Mouse (Mus musculus) intestine, postnatal 0 days (tissue): Measurements from ENCODE around the gene Zbtb5. TPM values are rescaled to one million over a fixed set of nuclear protein-coding genes. Genes with fewer than 3 reads are reported as not detected.

Source experiments
- ATAC-seq: fragments of 200-750 bp; cut with Nextera tagmentation; 2 replicates; pipeline ENCODE4 v1.8.0; 2017; ENCODE audit warnings: mild to moderate bottlenecking, moderate TSS enrichment, moderate library complexity
- H3K27ac ChIP-seq: fragments of 300-500 bp; sonication (generic); 2 replicates; pipeline ENCODE4 v1.5.1; 2014; ENCODE audit warnings: mild to moderate bottlenecking, low read depth, low read length, moderate library complexity
- H3K27me3 ChIP-seq: fragments of 300-500 bp; sonication (generic); replicated peaks from 2 replicates; pipeline ENCODE4 v1.6.1; 2014; ENCODE audit warnings: low read length, mixed read lengths; ENCODE audit not compliant: control insufficient read depth, insufficient read depth
- H3K36me3 ChIP-seq: fragments of 300-500 bp; sonication (generic); 2 replicates; pipeline ENCODE4 v1.6.1; 2014; ENCODE audit warnings: mild to moderate bottlenecking, moderate library complexity; ENCODE audit not compliant: control insufficient read depth, insufficient read depth
- H3K4me1 ChIP-seq: fragments of 300-500 bp; sonication (generic); replicated peaks from 2 replicates; pipeline ENCODE4 v1.6.1; 2014; ENCODE audit warnings: antibody characterized with exemption, low read length, mixed read lengths; ENCODE audit not compliant: control insufficient read depth, insufficient read depth
- H3K4me2 ChIP-seq: fragments of 300-500 bp; sonication (generic); replicated peaks from 2 replicates; pipeline ENCODE4 v1.6.1; 2014; ENCODE audit warnings: low read depth, mild to moderate bottlenecking, moderate library complexity
- H3K4me3 ChIP-seq: fragments of 300-500 bp; sonication (generic); 2 replicates; pipeline ENCODE4 v1.5.1; 2014; ENCODE audit warnings: low read depth, low read length
- H3K9ac ChIP-seq: fragments of 300-500 bp; sonication (generic); 2 replicates; pipeline ENCODE4 v1.6.1; 2014; ENCODE audit warnings: mild to moderate bottlenecking, low read depth, low read length
- H3K9me3 ChIP-seq: fragments of 300-500 bp; sonication (generic); 2 replicates; pipeline ENCODE4 v1.6.1; 2016; ENCODE audit warnings: mixed run types; ENCODE audit not compliant: control insufficient read depth
- CTCF ChIP-seq: sonication (generic); IDR thresholded peaks from 2 replicates; pipeline ENCODE4 v1.5.1; 2016; ENCODE audit warnings: low read depth, mild to moderate bottlenecking, control low read depth, antibody characterized with exemption, moderate library complexity
- WGBS: fragments of 180-500 bp; shearing (Covaris S2); extraction: QIAGEN DNeasy Blood & Tissue Kit; methylation state at CpG from one replicate; pipeline ENCODE4 v1.1.7; 2014; 5-methylcytosine and 5-hydroxymethylcytosine counted together
- polyA plus RNA-seq: library from polyadenylated mRNA; unstranded; fragments of >200 nt; fragmentation: Nextera tagmentation; extraction: Ambion mirVana; gene quantifications from 2 replicates; pipeline ENCODE4 v1.2.1, GENCODE M21; 2015

The Zbtb5 gene
- polyA plus RNA-seq, 1 experiment from 2014 or later: 8.5 TPM

DNA sequence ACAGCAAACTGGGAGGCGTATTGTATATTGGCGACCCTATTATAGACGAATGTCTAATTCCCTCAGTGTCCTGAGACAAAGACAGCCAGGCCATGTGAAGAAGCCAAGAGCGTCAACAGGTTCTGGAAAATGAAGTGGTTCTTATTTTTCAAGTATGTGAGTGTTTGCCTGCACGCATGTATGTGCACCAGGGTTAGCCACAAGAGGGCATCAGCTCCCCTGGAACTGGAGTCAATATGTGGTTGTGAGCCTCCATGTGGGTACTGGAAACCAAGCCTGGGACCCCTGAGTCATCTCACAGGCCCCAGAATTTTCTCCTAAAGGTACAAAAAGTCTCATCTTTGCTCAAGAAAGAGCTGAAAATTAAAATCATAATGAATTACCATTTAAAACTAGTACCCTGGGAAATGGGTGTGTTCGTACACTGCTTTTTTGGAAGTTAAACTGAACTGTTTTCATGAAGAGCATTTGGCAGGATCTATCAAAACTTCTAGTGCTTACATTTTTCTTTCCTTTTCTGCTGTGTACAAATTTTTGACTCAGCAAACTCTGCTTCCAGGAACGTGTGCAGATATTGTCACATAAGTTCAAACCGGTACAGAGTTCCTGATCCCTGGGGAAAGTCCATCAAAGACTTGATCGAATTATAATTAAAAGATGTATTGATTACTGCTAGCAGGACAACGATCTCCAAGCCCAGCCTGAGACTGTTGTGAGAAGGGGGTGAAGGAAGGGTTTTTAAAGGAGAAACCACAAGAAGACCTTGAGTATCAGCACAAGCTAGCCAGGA lies 35.1 kb downstream of the Zbtb5 start:
- peak; percentile 23; the same call in 1 of the 2 replicates for TF ChIP-seq CTCF
- 85% methylated on average over 10 of the region's 10 CpGs for WGBS
- Histone ChIP-seq H3K27me3 (no peaks in the 10 kb centered on the region), H3K4me2 (no peak overlapping the region), H3K4me1 (peaks cover 5% of the 10 kb centered on the region; the same call in 1 of the 2 replicates), H3K36me3 (no peaks in the 10 kb centered on the region), H3K27ac (no peak overlapping the region), H3K9ac (no peak overlapping the region), H3K4me3 (no peak overlapping the region), H3K9me3 (no peaks in the 10 kb centered on the region)
- ATAC-seq: no peak

DNA sequence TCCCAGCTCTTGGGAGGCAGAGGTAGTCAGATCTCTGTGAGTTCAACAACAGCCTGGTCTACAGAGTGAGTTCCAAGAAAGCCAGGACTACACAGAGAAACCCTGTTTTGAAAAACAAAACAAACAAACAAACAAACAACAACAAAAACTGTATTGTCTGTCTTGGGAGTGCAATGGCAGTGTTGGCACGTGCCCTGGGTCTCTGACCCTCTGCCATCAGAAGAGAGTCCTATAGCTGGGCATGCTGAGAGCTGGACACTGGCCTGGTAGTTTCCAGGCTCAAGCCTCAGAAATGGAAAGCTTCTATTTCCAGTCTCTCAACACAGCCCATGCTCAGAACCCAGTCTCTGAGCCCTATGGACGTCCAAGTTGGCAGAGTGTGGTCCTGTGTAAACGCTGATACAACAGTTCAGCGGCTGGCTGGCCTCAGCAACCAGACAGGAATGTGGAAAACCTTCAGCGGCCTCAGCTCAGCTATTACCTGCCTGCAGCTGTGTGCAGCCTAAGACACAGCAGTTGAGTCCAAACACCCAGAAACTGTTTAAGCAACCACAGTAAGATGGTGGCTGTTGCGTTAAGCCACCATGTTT lies 36.1 kb downstream of the Zbtb5 start:
- no peak for ATAC-seq
- WGBS: 57% methylated on average over 6 of the region's 6 CpGs
- H3K4me1 ChIP-seq: no peaks in the 10 kb centered on the region; the same call in 1 of the 2 replicates
- H3K27me3 ChIP-seq: no peaks in the 10 kb centered on the region
- H3K9me3 ChIP-seq: no peaks in the 10 kb centered on the region
- TF ChIP-seq CTCF: no peak
- H3K27ac ChIP-seq: no peak overlapping the region
- H3K36me3 ChIP-seq: no peaks in the 10 kb centered on the region
- no peak overlapping the region for H3K9ac ChIP-seq
- H3K4me3 ChIP-seq: no peak overlapping the region
- no peak overlapping the region for H3K4me2 ChIP-seq

DNA sequence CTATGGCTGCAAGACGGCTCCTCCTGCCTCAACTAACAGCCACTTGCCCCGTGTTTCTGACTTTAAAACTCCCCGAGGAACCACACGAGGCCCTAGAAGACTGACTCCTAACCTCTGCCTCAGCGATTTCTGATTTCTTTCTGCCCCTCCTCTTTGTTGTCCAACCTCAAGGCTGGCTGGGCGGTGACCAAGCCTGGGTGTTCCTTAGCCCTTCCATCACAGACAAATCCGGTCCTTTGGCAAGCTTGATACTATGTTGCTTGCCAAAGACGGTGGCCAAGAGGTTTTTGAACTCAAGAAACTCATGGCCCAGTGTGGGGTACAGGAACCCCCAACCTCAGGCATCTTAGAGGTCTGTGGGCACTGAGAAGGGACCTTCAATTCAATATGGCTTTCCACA lies 37.9 kb downstream of the Zbtb5 start:
- no peak overlapping the region for H3K4me2 ChIP-seq
- no peak overlapping the region for H3K4me3 ChIP-seq
- ATAC-seq: no peak
- H3K4me1 ChIP-seq: no peaks in the 10 kb centered on the region; the same call in 1 of the 2 replicates
- H3K9me3 ChIP-seq: no peaks in the 10 kb centered on the region
- no peaks in the 10 kb centered on the region for H3K36me3 ChIP-seq
- H3K9ac ChIP-seq: no peak overlapping the region
- H3K27ac ChIP-seq: no peak overlapping the region
- 81% methylated on average over 8 of the region's 8 CpGs for WGBS
- no peak for TF ChIP-seq CTCF
- H3K27me3 ChIP-seq: no peaks in the 10 kb centered on the region

DNA sequence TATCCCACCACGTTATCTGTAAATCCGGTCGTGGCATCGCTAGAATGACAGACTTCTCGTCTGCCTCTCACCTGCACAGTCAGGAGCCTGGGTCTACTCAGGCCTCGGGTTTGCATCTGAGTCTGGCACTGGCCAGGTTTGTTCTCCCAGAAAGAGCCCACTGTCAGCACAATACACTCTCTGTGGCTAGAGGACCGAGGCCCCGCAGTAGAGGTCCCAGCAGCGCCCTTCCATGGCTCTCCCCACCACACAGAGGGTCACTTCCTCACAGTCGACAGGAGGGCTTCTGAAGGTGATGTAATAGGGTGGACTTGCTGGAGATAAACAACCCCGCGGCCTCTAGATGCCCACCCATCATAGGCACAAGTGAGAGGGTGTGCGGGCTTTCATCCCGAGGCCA lies 38.3 kb downstream of the Zbtb5 start:
- TF ChIP-seq CTCF: no peak
- no peak overlapping the region for H3K4me3 ChIP-seq
- no peaks in the 10 kb centered on the region for H3K36me3 ChIP-seq
- peak overlapping the region; percentile 52 for H3K4me2 ChIP-seq
- no peak overlapping the region for H3K27ac ChIP-seq
- ATAC-seq: no peak; the same call in 1 of the 2 replicates
- WGBS: 47% methylated on average over 14 of the region's 14 CpGs
- no peak overlapping the region for H3K9ac ChIP-seq
- no peaks in the 10 kb centered on the region; the same call in 1 of the 2 replicates for H3K4me1 ChIP-seq
- H3K9me3 ChIP-seq: no peaks in the 10 kb centered on the region
- H3K27me3 ChIP-seq: no peaks in the 10 kb centered on the region

DNA sequence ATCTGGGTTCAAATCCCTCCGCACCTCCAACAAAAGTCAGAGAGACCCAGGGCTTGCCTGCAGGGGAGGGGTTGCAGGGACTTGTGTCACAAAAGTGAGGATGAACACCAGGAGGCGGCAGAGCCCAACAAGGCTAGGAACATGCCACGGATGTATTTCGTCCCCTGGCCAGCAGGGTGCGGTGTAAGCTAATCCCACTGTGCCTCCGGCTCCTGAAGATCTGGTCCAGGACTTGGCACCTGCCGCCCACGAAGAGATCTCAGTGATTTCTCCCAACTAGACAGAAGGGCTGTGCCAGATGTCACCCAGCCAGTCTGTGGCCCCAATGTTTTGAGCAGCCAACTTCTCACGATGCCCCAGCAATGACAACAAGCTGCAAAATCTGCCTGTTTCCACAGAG lies 38.8 kb downstream of the Zbtb5 start:
- Histone ChIP-seq H3K36me3 (no peaks in the 10 kb centered on the region), H3K4me2 (peak overlapping the region; percentile 52), H3K4me3 (no peak overlapping the region), H3K9me3 (no peaks in the 10 kb centered on the region), H3K27ac (no peak overlapping the region), H3K27me3 (no peaks in the 10 kb centered on the region), H3K9ac (no peak overlapping the region), H3K4me1 (no peaks in the 10 kb centered on the region; the same call in 1 of the 2 replicates)
- peak; percentile 99 for TF ChIP-seq CTCF
- peak; percentile 61 for ATAC-seq
- WGBS: 11% methylated on average over 9 of the region's 9 CpGs

DNA sequence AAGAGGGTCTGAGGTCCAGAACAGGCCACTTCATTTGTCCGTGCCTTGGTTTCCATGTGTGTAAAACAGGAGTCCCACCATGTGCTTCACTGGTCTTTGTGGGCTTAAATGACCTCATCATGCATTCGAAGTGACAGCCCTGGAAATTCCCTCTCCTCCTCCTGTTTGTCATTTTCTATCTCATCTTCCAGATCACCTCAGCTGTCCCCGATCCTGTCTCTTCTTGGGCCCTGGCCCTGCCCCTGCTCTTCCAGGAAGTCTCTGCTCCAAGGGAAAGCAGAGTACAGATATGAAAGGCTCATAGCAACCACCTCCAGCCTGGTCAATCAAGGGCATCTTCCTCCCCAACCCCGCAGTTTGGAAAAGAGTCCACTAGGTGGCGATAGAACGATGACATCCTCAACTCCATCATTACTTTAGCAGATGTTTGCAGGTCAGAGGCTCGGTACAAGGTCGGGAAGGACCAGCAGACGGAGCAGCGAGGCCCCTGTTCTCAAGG lies 41.6 kb downstream of the Zbtb5 start:
- Histone ChIP-seq H3K9ac (no peak overlapping the region), H3K36me3 (no peaks in the 10 kb centered on the region), H3K27me3 (no peaks in the 10 kb centered on the region), H3K9me3 (no peaks in the 10 kb centered on the region), H3K4me2 (no peak overlapping the region), H3K4me1 (no peaks in the 10 kb centered on the region; the same call in 1 of the 2 replicates), H3K4me3 (no peak overlapping the region), H3K27ac (no peak overlapping the region)
- ATAC-seq: no peak
- WGBS: 21% methylated on average over 10 of the region's 10 CpGs
- peak; percentile 86 for TF ChIP-seq CTCF
